Mouse (Mus musculus) adipose tissue, adult 10 weeks (tissue): ENCODE data around the gene Decr2. TPM values are rescaled to one million over a fixed set of nuclear protein-coding genes. Genes with fewer than 3 reads are reported as not detected.

Experiments
- polyA plus RNA-seq: library from polyadenylated mRNA; stranded (reverse); fragments of 350-450 nt; fragmentation: Illumina TruSeq; extraction: RNeasy Lipid Tissue Mini Kit (QIAGEN cat#74804); gene quantifications from one replicate; pipeline ENCODE4 v1.2.3, GENCODE M21; 2014; ENCODE audit warnings: low read depth, low replicate concordance

Decr2 gene
- polyA plus RNA-seq, result 22.2 TPM

DNA sequence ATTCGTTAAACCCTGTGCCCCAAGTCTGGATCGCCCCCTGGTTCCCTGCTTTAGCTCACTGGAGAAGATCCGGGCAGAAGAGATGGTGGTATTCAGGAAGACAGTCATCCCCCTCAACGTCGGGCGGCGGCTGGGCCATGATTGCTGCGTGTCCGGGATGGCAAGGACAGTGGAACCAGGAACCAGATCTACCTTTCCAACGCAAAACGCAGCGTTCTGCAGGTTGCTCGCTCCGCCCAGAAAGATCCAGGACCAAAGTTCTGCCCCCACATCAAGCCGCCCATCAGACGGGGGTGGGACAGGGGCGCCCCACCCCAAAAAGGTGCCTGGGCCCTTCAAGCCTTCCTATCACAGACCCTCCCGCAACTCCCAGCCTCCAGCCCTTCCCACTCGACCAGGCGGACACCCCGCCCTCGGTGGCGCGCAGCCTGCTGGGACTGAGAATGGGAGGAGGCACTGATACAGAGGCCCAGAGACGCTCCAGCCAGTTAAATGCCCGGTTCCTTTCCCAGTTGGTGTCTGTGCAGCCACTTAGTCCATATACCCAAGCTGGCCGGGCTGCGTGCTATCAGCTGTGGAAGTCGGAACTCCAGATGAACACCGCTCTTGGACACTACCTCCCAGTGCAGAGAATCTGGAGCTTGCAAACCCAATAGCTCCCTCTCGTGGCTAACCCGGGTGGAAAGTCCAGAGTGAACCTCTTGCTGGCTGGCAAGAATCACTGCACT is at the start of gene Decr2:
TSS of gene Decr2 (minus strand) at position 433 of the 728 bp plus-strand sequence.

DNA sequence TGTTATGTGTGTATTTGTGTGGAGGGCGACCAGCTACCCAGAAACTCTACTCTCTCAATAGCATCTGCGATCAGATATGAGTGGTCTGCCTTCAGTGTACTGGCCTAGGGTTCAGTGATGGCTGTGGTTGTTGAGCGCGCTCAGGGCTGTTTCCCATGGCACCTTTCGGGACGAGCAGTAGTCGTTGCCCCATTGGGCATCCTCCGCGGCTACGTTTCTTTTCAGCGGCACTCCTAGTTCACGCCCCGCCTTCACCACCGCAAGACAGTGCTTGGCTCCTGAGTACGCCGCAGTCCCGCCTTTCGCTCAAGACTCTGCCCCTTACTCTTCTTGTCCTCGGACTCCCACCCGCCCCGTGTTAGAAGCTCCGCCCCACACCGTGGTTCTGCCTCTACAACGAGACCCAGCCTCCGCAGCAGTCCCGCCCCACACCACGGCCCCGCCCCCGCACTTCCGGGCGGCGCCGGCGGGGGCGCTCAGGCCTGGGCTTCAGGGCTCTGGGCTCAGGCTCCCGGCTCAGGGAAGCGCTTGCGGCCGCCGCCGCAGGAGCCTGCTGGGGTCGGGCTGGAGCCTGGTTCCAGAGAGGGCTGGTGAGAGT is 48.2 kb upstream of the Decr2 start, which contains the start of gene Axin1:
TSS of gene Axin1 (plus strand) at position 450 of the 598 bp plus-strand sequence.

DNA sequence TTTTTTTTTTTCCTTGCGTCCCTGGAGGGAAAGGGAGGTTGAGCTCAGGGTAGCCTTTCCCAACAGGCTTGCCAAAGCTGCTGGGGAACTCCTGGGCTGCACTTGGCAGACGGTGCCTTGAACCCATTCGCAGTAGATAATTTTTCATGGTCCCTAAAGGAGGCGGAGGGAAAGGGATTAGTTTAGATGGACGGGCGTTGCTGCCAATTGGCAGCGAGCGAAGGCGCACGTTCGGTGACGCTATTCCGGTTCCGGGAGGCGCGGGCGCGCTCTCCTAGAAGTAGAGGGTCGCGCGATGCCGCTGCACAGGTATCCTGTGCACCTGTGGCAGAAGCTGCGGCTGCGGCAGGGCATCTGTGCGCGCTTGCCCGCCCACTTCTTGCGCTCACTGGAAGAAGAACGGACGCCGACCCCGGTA is 33.1 kb upstream of the Decr2 start, which contains the start of gene Mrpl28:
TSS of gene Mrpl28 (plus strand) at position 234 of the 418 bp plus-strand sequence.

DNA sequence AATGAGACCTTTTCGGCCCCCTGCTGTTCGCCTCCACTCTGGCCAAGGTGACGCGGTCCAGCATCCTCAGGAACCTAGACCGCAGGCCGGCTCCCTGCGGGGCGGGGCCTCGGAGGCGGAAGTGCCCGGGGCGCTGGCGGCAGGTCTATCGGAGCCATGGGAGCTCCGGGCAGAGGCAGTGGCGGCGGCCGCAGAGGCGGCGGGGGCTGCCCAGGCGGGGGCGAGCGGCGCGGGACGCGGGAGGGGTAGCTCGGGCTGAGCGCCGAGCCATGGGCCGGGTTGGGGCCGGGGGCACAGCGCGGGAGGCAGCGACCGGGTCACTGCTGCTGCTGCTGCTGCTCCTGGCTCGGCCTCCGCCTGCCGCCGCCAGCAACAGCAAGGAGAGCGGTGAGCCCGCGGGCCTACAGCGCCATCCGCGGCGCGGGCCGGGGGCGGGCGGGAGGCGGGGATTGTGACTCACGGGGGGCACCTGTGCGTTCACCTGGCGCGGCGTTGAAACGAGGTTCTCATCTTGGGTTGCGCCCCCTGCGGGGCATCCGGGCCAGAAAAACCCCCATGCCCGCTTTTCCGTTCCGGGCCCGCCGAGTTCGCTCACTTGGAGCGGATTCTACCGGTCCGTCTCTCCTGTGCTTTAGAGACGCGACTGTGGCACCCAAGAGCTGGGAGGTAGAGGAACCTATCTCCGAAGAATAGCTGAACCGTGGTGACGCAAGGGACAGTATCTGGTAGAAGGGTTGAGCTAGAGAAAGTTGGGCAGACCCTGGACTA is 23.2 kb upstream of the Decr2 start, which contains the start of gene Tmem8:
TSS of gene Tmem8 (plus strand) at position 119 of the 768 bp plus-strand sequence.

DNA sequence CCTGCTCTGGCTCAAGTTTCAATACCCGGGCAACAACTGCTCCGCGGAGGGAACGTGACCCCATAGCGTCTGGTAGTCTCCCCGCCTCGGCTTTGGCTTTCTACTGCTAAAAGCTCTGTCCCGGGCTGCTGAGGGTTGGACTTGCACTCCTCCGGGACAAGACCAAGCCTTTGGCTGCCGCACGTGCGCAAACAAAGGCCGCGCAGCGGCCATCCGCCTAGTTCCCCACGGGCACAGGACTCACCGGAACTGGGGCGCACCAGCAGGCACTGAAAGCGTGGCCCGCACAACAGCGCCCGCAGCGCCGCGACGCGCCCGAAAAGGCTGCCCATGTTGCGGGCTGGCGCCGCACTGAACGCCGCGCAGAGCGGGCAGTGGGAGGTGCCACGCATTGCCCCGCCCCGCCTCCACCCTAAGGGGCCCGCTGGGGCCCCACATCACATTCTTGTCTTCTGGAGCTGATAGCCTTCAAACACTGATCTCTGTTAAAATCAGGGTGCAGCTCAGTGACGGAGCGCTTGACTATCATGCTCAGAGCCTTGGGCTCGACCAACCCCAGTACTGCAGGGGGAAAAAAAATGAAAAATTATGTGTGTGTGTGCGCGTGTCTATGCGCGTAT is 5.1 kb upstream of the Decr2 start, which contains the start of gene Nme4:
TSS of gene Nme4 (minus strand) at position 482 of the 620 bp plus-strand sequence.

DNA sequence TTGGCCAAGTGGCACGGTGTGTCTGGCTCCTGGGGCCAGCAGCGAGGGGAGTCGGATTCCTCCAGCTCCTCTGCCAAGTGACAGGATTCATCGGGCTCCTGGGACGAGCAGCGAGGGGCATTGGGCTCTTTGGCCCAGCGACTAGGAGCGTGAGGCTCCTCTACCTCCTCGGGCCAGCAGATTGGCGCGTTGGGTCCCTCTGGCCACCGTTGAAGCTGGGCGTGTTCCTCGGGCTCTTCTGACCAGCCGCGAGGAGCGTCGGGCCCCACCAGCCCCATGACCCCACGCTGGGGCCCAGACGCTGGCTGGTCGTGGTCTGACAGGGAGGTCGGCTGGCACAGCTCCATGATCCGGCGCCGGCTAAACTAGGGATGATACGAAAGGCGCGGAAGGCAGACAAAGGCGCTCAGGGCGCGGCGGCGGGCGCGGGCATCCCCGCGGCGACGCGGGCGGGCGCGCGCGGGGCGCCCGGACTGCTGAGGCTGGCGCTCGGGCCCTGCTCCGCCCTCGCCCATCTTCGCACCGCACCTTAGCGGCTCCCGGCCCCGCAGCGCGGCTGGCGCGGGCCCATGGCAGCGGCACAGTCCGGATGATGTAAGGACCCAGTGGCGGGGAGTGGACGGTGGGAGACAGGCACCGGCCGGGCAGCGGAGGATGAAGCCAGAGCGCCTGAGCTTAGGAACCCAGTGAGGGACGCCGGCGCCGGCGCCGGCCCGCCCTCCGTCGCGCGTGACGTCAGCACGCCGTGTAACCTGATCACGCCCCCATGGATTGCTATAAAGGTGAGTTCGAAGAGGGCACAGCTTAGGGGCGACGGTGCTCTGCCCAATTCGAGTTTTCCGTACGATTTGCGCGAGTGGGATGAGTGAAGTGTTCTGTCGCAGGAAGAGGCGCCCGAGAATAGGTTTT is 21.1 kb downstream of the Decr2 start, which contains the start of gene Rab11fip3:
TSS of gene Rab11fip3 (minus strand) at position 725 of the 909 bp plus-strand sequence.

Other genes with a start within 250 kb of the Decr2 start
- gene Gm20683, start 248.6 kb downstream of the Decr2 start, polyA plus RNA-seq, result 17.7 TPM
- 37.8 TPM for gene Rhot2, start 245.5 kb downstream of the Decr2 start, polyA plus RNA-seq
- gene Wdr90, start 228.8 kb downstream of the Decr2 start, polyA plus RNA-seq, result 12.3 TPM
- gene Mcrip2, start 221.6 kb downstream of the Decr2 start, polyA plus RNA-seq, result 30.4 TPM
- 50.1 TPM for gene Mettl26, start 215.3 kb downstream of the Decr2 start, polyA plus RNA-seq
- gene Wfikkn1, start 209.5 kb downstream of the Decr2 start, polyA plus RNA-seq, result 1.1 TPM
- 22.5 TPM for gene Rab40c, start 170.6 kb downstream of the Decr2 start, polyA plus RNA-seq
- 65.9 TPM for gene Pigq, start 145.4 kb downstream of the Decr2 start, polyA plus RNA-seq
- 2.3 TPM for gene Nhlrc4, start 145.4 kb downstream of the Decr2 start, polyA plus RNA-seq
- gene A930017K11Rik, start 137.8 kb downstream of the Decr2 start, polyA plus RNA-seq, result 1.3 TPM
- gene Capn15, start 104.5 kb downstream of the Decr2 start, polyA plus RNA-seq, result 18.4 TPM
- 27.8 TPM for gene Rab11fip3, start 20.8 kb downstream of the Decr2 start, polyA plus RNA-seq
- gene Nme4, start 5.3 kb upstream of the Decr2 start, polyA plus RNA-seq, result 4.0 TPM
- gene Tmem8, start 23.0 kb upstream of the Decr2 start, polyA plus RNA-seq, result 31.5 TPM
- 68.3 TPM for gene Mrpl28, start 33.2 kb upstream of the Decr2 start, polyA plus RNA-seq
- gene Axin1, start 48.4 kb upstream of the Decr2 start, polyA plus RNA-seq, result 25.3 TPM
- gene Pdia2, start 108.8 kb upstream of the Decr2 start, polyA plus RNA-seq, result 0.48 TPM
- gene Rgs11, start 112.6 kb upstream of the Decr2 start, polyA plus RNA-seq, result 25.0 TPM
- gene Arhgdig, start 117.4 kb upstream of the Decr2 start, polyA plus RNA-seq, result 1.9 TPM
- 46.5 TPM for gene Fam234a, start 153.9 kb upstream of the Decr2 start, polyA plus RNA-seq
- 45.6 TPM for gene Luc7l, start 162.6 kb upstream of the Decr2 start, polyA plus RNA-seq